24 mouse cellular contexts compared by ENCODE assay signal in the genomic region with DNA sequence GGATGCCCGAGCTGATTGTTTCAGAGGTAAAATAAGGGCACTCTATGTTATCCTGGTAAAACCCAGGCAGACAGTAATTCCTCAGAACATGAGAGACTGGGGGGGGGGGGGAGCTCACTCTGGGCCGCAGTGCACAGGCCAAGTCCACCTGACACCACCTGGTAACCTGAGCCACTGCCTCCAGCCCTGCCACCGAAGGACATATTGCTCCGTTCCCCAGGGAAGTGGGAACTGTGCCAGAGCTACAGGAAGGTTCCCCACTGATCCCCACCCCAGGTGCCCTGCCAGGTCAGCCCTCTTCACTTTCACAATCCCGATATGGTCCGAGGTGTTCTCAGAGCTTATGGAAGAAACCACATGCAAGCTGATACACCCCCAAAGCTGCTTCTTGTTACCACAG. TPM values are rescaled to one million over a fixed set of nuclear protein-coding genes. Genes with fewer than 3 reads are reported as not detected.
A peak's percentile ranks its signal among the peaks of the same experiment; 100 is the strongest.
DNase-seq lines count a peak whose midpoint lies in the region; ATAC-seq and TF ChIP-seq lines count a peak whose summit lies in the region.
"Had no signal": no experiment of that assay in that cellular context is flagged by ENCODE, and none has a peak within 500 bp of the region (broad histone marks: within the 10 kb centered on the region; RNA-seq: fewer than 3 reads in every experiment).

No protein-coding gene starts in this region.

- H3K27me3 ChIP-seq in stomach, embryonic 15.5 days (replicated peaks), result no peaks in the 10 kb centered on the region
- no peaks in the 10 kb centered on the region for H3K27me3 ChIP-seq in stomach, postnatal 0 days (ENCODE audit: control insufficient read depth, insufficient read depth, low read length)
- H3K27me3 ChIP-seq: CH12.LX; hindbrain, embryonic 13.5 days; kidney, embryonic 15.5 days; neural tube, embryonic 13.5 days had no signal

- no peaks in the 10 kb centered on the region for H3K9me3 ChIP-seq in stomach, embryonic 15.5 days
- no peaks in the 10 kb centered on the region for H3K9me3 ChIP-seq in stomach, postnatal 0 days (ENCODE audit: control insufficient read depth, low read length)
- H3K9me3 ChIP-seq: heart, embryonic 12.5 days; hindbrain, embryonic 13.5 days; kidney, embryonic 15.5 days; megakaryocyte, embryonic 14.5 days; neural tube, embryonic 13.5 days had no signal

- H3K4me1 ChIP-seq in stomach, embryonic 15.5 days, result no peaks in the 10 kb centered on the region
- H3K4me1 ChIP-seq in stomach, postnatal 0 days (replicated peaks; ENCODE audit: control insufficient read depth, insufficient read depth), result no peaks in the 10 kb centered on the region
- H3K4me1 ChIP-seq: hindbrain, embryonic 13.5 days; kidney, embryonic 15.5 days; megakaryocyte, embryonic 14.5 days; neural tube, embryonic 13.5 days had no signal

- no peak overlapping the region for H3K4me2 ChIP-seq in stomach, embryonic 15.5 days
- H3K4me2 ChIP-seq in stomach, postnatal 0 days (replicated peaks; ENCODE audit: low read depth), result no peak overlapping the region
- H3K4me2 ChIP-seq: heart, embryonic 12.5 days; hindbrain, embryonic 13.5 days; kidney, embryonic 15.5 days; liver, embryonic 11.5 days; lung, embryonic 14.5 days; neural tube, embryonic 13.5 days had no signal

- WGBS in stomach, embryonic 15.5 days, result 71% methylated on average over 6 of the region's 6 CpGs
- 76% methylated on average over 6 of the region's 6 CpGs for WGBS in stomach, postnatal 0 days

- peaks cover 34% of the 10 kb centered on the region for H3K36me3 ChIP-seq in stomach, embryonic 15.5 days
- H3K36me3 ChIP-seq in stomach, postnatal 0 days (ENCODE audit: control insufficient read depth, insufficient read depth, low read length), result peaks cover 12% of the 10 kb centered on the region; the same call in 1 of the 2 replicates

- no peak for TF ChIP-seq CTCF in stomach, postnatal 0 days (IDR thresholded peaks at IDR 0.05; ENCODE audit: low read depth)

- peak; percentile 10 for DNase-seq in cerebellum, adult 8-10 months
- no peak for DNase-seq in cerebellum, adult 9-11 months
- no peak for DNase-seq in stomach, postnatal 0 days (ENCODE audit: low spot score)
- DNase-seq in lung, postnatal 10 days, result peak; percentile 29
- no peak for DNase-seq in right cerebral cortex, postnatal 14 days
- no peak for DNase-seq in thymus, postnatal 10 days (ENCODE audit: low spot score in 2 of 2)
- DNase-seq: adrenal gland, postnatal 36 days; heart, adult 11 months; kidney, postnatal 4 days; lung, embryonic 14.5 days; midbrain, embryonic 14.5 days; thymus, postnatal 14 days had no signal

- H3K4me3 ChIP-seq in stomach, embryonic 15.5 days (replicated peaks), result no peak overlapping the region
- H3K4me3 ChIP-seq in stomach, postnatal 0 days (ENCODE audit: low read depth, low read length), result no peak overlapping the region
- H3K4me3 ChIP-seq: heart, embryonic 12.5 days; hindbrain, embryonic 13.5 days; kidney, embryonic 15.5 days; megakaryocyte, embryonic 14.5 days; neural tube, embryonic 13.5 days had no signal

- H3K27ac ChIP-seq in stomach, embryonic 15.5 days, result no peak overlapping the region; the same call in 1 of the 2 replicates
- H3K27ac ChIP-seq in stomach, postnatal 0 days (replicated peaks), result no peak overlapping the region
- H3K27ac ChIP-seq: hindbrain, embryonic 13.5 days; kidney, embryonic 15.5 days; neural tube, embryonic 13.5 days had no signal

- TF ChIP-seq EP300 in stomach, postnatal 0 days (optimal IDR thresholded peaks at IDR 0.05), result no peak

- peak; percentile 79; the same call in 1 of the 2 replicates for ATAC-seq in stomach, embryonic 15.5 days (ENCODE audit: insufficient read depth, low FRiP score, low read depth)
- ATAC-seq in stomach, postnatal 0 days (ENCODE audit: low FRiP score, low TSS enrichment), result no peak
- ATAC-seq: forebrain, embryonic 16.5 days; inflammation-experienced regulatory T-cells, adult 6 months had no signal

- no peak overlapping the region for H3K9ac ChIP-seq in stomach, embryonic 15.5 days
- no peak overlapping the region for H3K9ac ChIP-seq in stomach, postnatal 0 days (ENCODE audit: low read length)
- H3K9ac ChIP-seq: heart, embryonic 12.5 days; hindbrain, embryonic 13.5 days; kidney, embryonic 15.5 days; lung, embryonic 14.5 days; neural tube, embryonic 13.5 days had no signal

RNA-seq across cellular contexts. Expression of a gene that starts 14.9 kb away (rescaled TPM):
- not detected in 2 replicates for polyA plus RNA-seq in stomach, embryonic 15.5 days (2015; fragmentation: Nextera tagmentation; extraction: Ambion mirVana)
- polyA plus RNA-seq in stomach, postnatal 0 days (2015; fragmentation: Nextera tagmentation; extraction: Ambion mirVana), result 0.22 TPM in 1 of 2 replicates, not detected in the other
- polyA plus RNA-seq: forebrain, embryonic 16.5 days; heart, embryonic 12.5 days; hindbrain, embryonic 13.5 days; inflammation-experienced regulatory T-cells, adult 6 months; limb, embryonic 11.5 days; liver, embryonic 11.5 days; lung, embryonic 14.5 days; midbrain, embryonic 14.5 days; neural tube, embryonic 13.5 days had no signal

RNA-seq across cellular contexts. Expression of a gene that starts 18.9 kb away (rescaled TPM):
- not detected in 2 replicates for polyA plus RNA-seq in stomach, embryonic 15.5 days (2015; fragmentation: Nextera tagmentation; extraction: Ambion mirVana)
- not detected in 2 replicates for polyA plus RNA-seq in stomach, postnatal 0 days (2015; fragmentation: Nextera tagmentation; extraction: Ambion mirVana)
- polyA plus RNA-seq: forebrain, embryonic 16.5 days; heart, embryonic 12.5 days; hindbrain, embryonic 13.5 days; inflammation-experienced regulatory T-cells, adult 6 months; kidney, embryonic 15.5 days; limb, embryonic 11.5 days; liver, embryonic 11.5 days; lung, embryonic 14.5 days; midbrain, embryonic 14.5 days; neural tube, embryonic 13.5 days; spleen, adult 2 months had no signal

RNA-seq across cellular contexts. Expression of a gene that starts 21.1 kb away (rescaled TPM):
- polyA plus RNA-seq in stomach, embryonic 15.5 days (2015; fragmentation: Nextera tagmentation; extraction: Ambion mirVana), result 6.8 and 8.1 TPM in 2 replicates
- polyA plus RNA-seq in stomach, postnatal 0 days (2015; fragmentation: Nextera tagmentation; extraction: Ambion mirVana), result 2.4 and 2.6 TPM in 2 replicates

RNA-seq across cellular contexts. Expression of a gene that starts 29.4 kb away (rescaled TPM):
- polyA plus RNA-seq in stomach, embryonic 15.5 days (2015; fragmentation: Nextera tagmentation; extraction: Ambion mirVana), result 0.18 and 0.32 TPM in 2 replicates
- polyA plus RNA-seq in stomach, postnatal 0 days (2015; fragmentation: Nextera tagmentation; extraction: Ambion mirVana), result 0.28 and 0.34 TPM in 2 replicates
- polyA plus RNA-seq: inflammation-experienced regulatory T-cells, adult 6 months had no signal

Comparison
In these comparisons a context has a peak if more than half of its experiments do, and no peak if none do; other contexts are left out.
1. DNase-seq: peak in cerebellum, adult 8-10 months (single experiment) and lung, postnatal 10 days (single experiment); none in cerebellum, adult 9-11 months (single experiment), stomach, postnatal 0 days (single experiment), right cerebral cortex, postnatal 14 days (single experiment) and thymus, postnatal 10 days (0 of 2).